Mouse (Mus musculus): ENCODE measurements at regions not wholly inside any gene's neighbourhood (a gene's known extent, or its start where the extent isn't known, plus 50 kb on each side); places are given as distances from the start of the nearest gene placed in this dataset.

DNA sequence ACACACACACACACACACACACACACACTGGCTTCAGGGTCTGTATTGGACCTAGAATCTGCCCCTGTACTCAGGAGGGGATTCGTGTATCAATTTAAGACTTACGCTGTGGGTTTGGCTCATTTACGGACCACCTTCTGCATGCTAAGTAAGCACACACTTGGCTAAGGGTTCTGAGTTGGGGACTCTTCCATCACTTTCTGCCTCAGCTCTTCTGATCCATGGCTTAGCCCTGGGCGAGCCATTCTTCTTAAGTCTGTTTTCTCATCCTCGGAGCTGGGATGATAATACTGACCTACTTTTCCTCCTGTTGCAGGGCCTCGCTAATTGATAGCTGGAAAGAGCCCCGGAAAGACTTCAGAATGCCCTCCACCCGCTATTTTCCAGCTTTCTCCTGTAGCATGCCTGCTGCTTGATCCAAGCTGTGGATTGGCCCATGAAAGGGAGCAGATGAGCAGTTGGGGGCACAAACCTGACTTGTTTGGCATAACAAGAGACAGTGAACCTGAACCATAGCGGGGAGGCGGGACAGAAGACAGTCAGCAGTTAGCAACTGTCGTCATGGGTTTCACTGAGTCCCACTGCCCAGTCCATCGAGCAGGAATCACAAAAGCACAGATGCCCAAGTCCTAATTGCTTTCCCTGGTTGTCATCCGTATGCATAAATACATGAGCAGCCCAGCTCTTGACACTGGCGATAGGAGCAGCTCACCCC, 294.9 kb upstream of the Stt3b start:
- Histone ChIP-seq H3K27me3 (ENCODE audit: insufficient read depth, low read length) (no peaks in the 10 kb centered on the region), H3K4me2 (ENCODE audit: low read depth, low read length, poor library complexity, severe bottlenecking) (no peak overlapping the region), H3K9ac (replicated peaks; ENCODE audit: low read length, poor library complexity, severe bottlenecking) (no peak overlapping the region; the same call in 1 of the 2 replicates), H3K9me3 (ENCODE audit: low read length) (no peaks in the 10 kb centered on the region), H3K4me3 (ENCODE audit: low read depth, low read length) (no peak overlapping the region), H3K27ac (ENCODE audit: low read depth, low read length) (peak overlapping the region; percentile 52), H3K36me3 (ENCODE audit: insufficient read depth, low read length) (no peaks in the 10 kb centered on the region), H3K4me1 (ENCODE audit: insufficient read depth, low read length) (peaks cover 4% of the 10 kb centered on the region; the same call in 1 of the 2 replicates)
- DNase-seq (ENCODE audit: low spot score) (peak; percentile 80), ATAC-seq (ENCODE audit: low FRiP score) (peak; percentile 78)
- no peak for TF ChIP-seq CTCF (IDR thresholded peaks at IDR 0.05)
- 35% methylated on average over 14 of the region's 14 CpGs for WGBS

GRCm38 (mm10) chr9:115607961-115608360, 297.7 kb upstream of the Stt3b start:
- 71% methylated on average over 2 of the region's 2 CpGs for WGBS
- Histone ChIP-seq H3K27ac (ENCODE audit: low read depth, low read length) (no peak overlapping the region), H3K36me3 (ENCODE audit: insufficient read depth, low read length) (no peaks in the 10 kb centered on the region), H3K9me3 (ENCODE audit: low read length) (no peaks in the 10 kb centered on the region), H3K4me1 (ENCODE audit: insufficient read depth, low read length) (peaks cover 4% of the 10 kb centered on the region; the same call in 1 of the 2 replicates), H3K4me3 (ENCODE audit: low read depth, low read length) (no peak overlapping the region), H3K4me2 (ENCODE audit: low read depth, low read length, poor library complexity, severe bottlenecking) (no peak overlapping the region), H3K27me3 (ENCODE audit: insufficient read depth, low read length) (no peaks in the 10 kb centered on the region), H3K9ac (replicated peaks; ENCODE audit: low read length, poor library complexity, severe bottlenecking) (no peak overlapping the region)
- DNase-seq (ENCODE audit: low spot score), result no peak
- ATAC-seq (ENCODE audit: low FRiP score), result no peak
- no peak for TF ChIP-seq CTCF (IDR thresholded peaks at IDR 0.05)

- Histone ChIP-seq H3K27me3 (ENCODE audit: insufficient read depth, low read length) (no peaks in the 10 kb centered on the region), H3K4me2 (ENCODE audit: low read depth, low read length, poor library complexity, severe bottlenecking) (no peak overlapping the region), H3K9me3 (ENCODE audit: low read length) (no peaks in the 10 kb centered on the region), H3K36me3 (ENCODE audit: insufficient read depth, low read length) (no peaks in the 10 kb centered on the region), H3K4me1 (ENCODE audit: insufficient read depth, low read length) (peaks cover 4% of the 10 kb centered on the region; the same call in 1 of the 2 replicates), H3K27ac (ENCODE audit: low read depth, low read length) (no peak overlapping the region), H3K4me3 (ENCODE audit: low read depth, low read length) (no peak overlapping the region), H3K9ac (replicated peaks; ENCODE audit: low read length, poor library complexity, severe bottlenecking) (no peak overlapping the region)
- 98% methylated on average over 5 of the region's 5 CpGs for WGBS
- ATAC-seq (ENCODE audit: low FRiP score) (no peak), DNase-seq (ENCODE audit: low spot score) (no peak)
- TF ChIP-seq CTCF (IDR thresholded peaks at IDR 0.05), result no peak
These were observed 298.2 kb upstream of the Stt3b start for GRCm38 (mm10) chr9:115608377-115608776.

DNA sequence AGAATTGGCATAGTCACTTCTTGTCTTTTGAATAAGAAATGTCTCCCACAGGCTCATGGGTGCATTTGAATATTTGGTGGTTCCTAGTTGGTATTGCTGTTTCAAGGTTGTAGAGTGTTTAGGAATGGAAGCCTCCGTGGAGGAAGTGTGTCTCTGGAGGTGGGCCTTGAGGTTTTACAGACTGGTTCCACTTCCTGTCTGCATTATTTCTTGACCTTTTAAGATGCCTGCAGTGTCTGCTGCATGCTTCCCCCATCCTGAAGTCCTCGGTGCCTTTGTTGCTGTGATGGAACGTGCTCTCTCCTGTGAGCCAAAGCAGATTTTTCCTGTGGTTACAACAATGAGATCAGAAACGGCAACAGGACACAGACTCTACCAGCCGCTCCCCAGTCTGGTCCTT, 299.4 kb upstream of the Gadl1 start:
- Histone ChIP-seq H3K4me3 (ENCODE audit: low read depth, low read length) (no peak overlapping the region), H3K27ac (ENCODE audit: low read depth, low read length) (no peak overlapping the region), H3K4me2 (ENCODE audit: low read depth, low read length, poor library complexity, severe bottlenecking) (no peak overlapping the region), H3K9me3 (ENCODE audit: low read length) (no peaks in the 10 kb centered on the region), H3K9ac (replicated peaks; ENCODE audit: low read length, poor library complexity, severe bottlenecking) (no peak overlapping the region), H3K27me3 (ENCODE audit: insufficient read depth, low read length) (no peaks in the 10 kb centered on the region), H3K36me3 (ENCODE audit: insufficient read depth, low read length) (no peaks in the 10 kb centered on the region), H3K4me1 (ENCODE audit: insufficient read depth, low read length) (no peaks in the 10 kb centered on the region)
- no peak for DNase-seq (ENCODE audit: low spot score)
- no peak for ATAC-seq (ENCODE audit: low FRiP score)
- WGBS, result 83% methylated on average over 5 of the region's 5 CpGs
- TF ChIP-seq CTCF (IDR thresholded peaks at IDR 0.05), result no peak

- ATAC-seq (ENCODE audit: low FRiP score) (no peak), DNase-seq (ENCODE audit: low spot score) (no peak)
- H3K4me3 ChIP-seq (ENCODE audit: low read depth, low read length), result no peak overlapping the region
- TF ChIP-seq CTCF (IDR thresholded peaks at IDR 0.05), result no peak
- H3K27me3 ChIP-seq (ENCODE audit: insufficient read depth, low read length), result no peaks in the 10 kb centered on the region
- no peak overlapping the region for H3K27ac ChIP-seq (ENCODE audit: low read depth, low read length)
- 85% methylated on average over 5 of the region's 5 CpGs for WGBS
- H3K36me3 ChIP-seq (ENCODE audit: insufficient read depth, low read length), result no peaks in the 10 kb centered on the region
- no peaks in the 10 kb centered on the region for H3K9me3 ChIP-seq (ENCODE audit: low read length)
- H3K4me2 ChIP-seq (ENCODE audit: low read depth, low read length, poor library complexity, severe bottlenecking), result no peak overlapping the region
- H3K4me1 ChIP-seq (ENCODE audit: insufficient read depth, low read length), result no peaks in the 10 kb centered on the region
- no peak overlapping the region for H3K9ac ChIP-seq (replicated peaks; ENCODE audit: low read length, poor library complexity, severe bottlenecking)
These were observed 297.5 kb upstream of the Gadl1 start for GRCm38 (mm10) chr9:115611713-115612112.

DNA sequence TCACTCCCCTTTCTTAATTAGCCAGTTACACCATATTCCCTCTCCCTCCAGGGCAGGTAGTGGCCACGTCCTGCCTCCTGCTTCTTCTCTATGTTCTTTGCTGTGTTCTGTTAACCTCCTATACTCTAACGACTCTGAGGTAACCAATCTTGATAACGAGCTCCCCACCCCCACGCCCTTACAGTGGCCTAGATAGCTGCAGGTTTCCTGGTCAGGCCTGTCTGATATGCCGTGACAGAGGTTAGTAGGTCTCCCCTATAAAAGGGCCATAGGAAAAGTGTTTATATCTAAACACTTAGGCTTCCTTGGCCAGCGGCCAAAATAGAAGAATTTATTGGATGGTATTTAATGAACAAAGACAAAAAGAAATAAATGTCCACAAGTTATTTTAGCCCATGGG, 296.3 kb upstream of the Gadl1 start:
- Histone ChIP-seq H3K4me1 (ENCODE audit: insufficient read depth, low read length) (no peaks in the 10 kb centered on the region), H3K27me3 (ENCODE audit: insufficient read depth, low read length) (no peaks in the 10 kb centered on the region), H3K36me3 (ENCODE audit: insufficient read depth, low read length) (no peaks in the 10 kb centered on the region), H3K9ac (replicated peaks; ENCODE audit: low read length, poor library complexity, severe bottlenecking) (no peak overlapping the region), H3K27ac (ENCODE audit: low read depth, low read length) (no peak overlapping the region), H3K9me3 (ENCODE audit: low read length) (no peaks in the 10 kb centered on the region), H3K4me3 (ENCODE audit: low read depth, low read length) (no peak overlapping the region), H3K4me2 (ENCODE audit: low read depth, low read length, poor library complexity, severe bottlenecking) (no peak overlapping the region)
- ATAC-seq (ENCODE audit: low FRiP score) (no peak), DNase-seq (ENCODE audit: low spot score) (no peak)
- TF ChIP-seq CTCF (IDR thresholded peaks at IDR 0.05), result no peak
- WGBS, result 85% methylated on average over 6 of the region's 6 CpGs
